Mouse (Mus musculus) liver, embryonic 16.5 days (tissue): ENCODE results near the gene Tmem175. TPM values are rescaled to one million over a fixed set of nuclear protein-coding genes. Genes with fewer than 3 reads are reported as not detected.
A peak's percentile ranks its signal among the peaks of the same experiment; 100 is the strongest.

Experiments used
- ATAC-seq: fragments of 200-750 bp; cut with Nextera tagmentation; 2 replicates; pipeline ENCODE4 v1.8.0; 2017; ENCODE audit warnings: low read depth, mild to moderate bottlenecking, moderate number of reproducible peaks, moderate library complexity
- H3K27ac ChIP-seq: fragments of 300-500 bp; sonication (generic); 2 replicates; pipeline ENCODE4 v1.5.1; 2014; ENCODE audit warnings: mild to moderate bottlenecking, low read length
- H3K27me3 ChIP-seq: fragments of 300-500 bp; sonication (generic); 2 replicates; pipeline ENCODE4 v1.6.1; 2014; ENCODE audit warnings: low read depth, low read length, mixed read lengths; ENCODE audit not compliant: control insufficient read depth, insufficient read depth
- H3K36me3 ChIP-seq: fragments of 300-500 bp; sonication (generic); 2 replicates; pipeline ENCODE4 v1.6.1; 2014; ENCODE audit warnings: mild to moderate bottlenecking; ENCODE audit not compliant: control insufficient read depth, insufficient read depth
- H3K4me1 ChIP-seq: fragments of 300-500 bp; sonication (generic); 2 replicates; pipeline ENCODE4 v1.6.1; 2014; ENCODE audit warnings: low read depth, low read length, mixed read lengths; ENCODE audit not compliant: control insufficient read depth
- H3K4me2 ChIP-seq: fragments of 300-500 bp; sonication (generic); 2 replicates; pipeline ENCODE4 v1.6.1; 2014; ENCODE audit warnings: low read depth, low read length, mixed read lengths
- H3K4me3 ChIP-seq: fragments of 300-500 bp; sonication (generic); 2 replicates; pipeline ENCODE4 v1.5.1; 2014; ENCODE audit warnings: low read depth, mild to moderate bottlenecking, low read length
- H3K9ac ChIP-seq: fragments of 300-500 bp; sonication (generic); 2 replicates; pipeline ENCODE4 v1.6.1; 2014; ENCODE audit warnings: low read depth, low read length
- H3K9me3 ChIP-seq: fragments of 300-500 bp; sonication (generic); replicated peaks from 2 replicates; pipeline ENCODE4 v1.6.1; 2016; ENCODE audit warnings: low read length; ENCODE audit not compliant: control insufficient read depth
- WGBS: fragments of 180-500 bp; shearing (Covaris S2); extraction: QIAGEN DNeasy Blood & Tissue Kit; methylation state at CpG from one replicate; pipeline ENCODE4 v1.1.7; 2014; ENCODE audit not compliant: insufficient replicate concordance; 5-methylcytosine and 5-hydroxymethylcytosine counted together
- polyA plus RNA-seq: library from polyadenylated mRNA; unstranded; fragments of >200 nt; fragmentation: Nextera tagmentation; extraction: Ambion mirVana; gene quantifications from 2 replicates; pipeline ENCODE4 v1.2.1, GENCODE M21; 2015

The Tmem175 gene
- polyA plus RNA-seq, 1 experiment from 2014 or later, result 10.8 TPM

DNA sequence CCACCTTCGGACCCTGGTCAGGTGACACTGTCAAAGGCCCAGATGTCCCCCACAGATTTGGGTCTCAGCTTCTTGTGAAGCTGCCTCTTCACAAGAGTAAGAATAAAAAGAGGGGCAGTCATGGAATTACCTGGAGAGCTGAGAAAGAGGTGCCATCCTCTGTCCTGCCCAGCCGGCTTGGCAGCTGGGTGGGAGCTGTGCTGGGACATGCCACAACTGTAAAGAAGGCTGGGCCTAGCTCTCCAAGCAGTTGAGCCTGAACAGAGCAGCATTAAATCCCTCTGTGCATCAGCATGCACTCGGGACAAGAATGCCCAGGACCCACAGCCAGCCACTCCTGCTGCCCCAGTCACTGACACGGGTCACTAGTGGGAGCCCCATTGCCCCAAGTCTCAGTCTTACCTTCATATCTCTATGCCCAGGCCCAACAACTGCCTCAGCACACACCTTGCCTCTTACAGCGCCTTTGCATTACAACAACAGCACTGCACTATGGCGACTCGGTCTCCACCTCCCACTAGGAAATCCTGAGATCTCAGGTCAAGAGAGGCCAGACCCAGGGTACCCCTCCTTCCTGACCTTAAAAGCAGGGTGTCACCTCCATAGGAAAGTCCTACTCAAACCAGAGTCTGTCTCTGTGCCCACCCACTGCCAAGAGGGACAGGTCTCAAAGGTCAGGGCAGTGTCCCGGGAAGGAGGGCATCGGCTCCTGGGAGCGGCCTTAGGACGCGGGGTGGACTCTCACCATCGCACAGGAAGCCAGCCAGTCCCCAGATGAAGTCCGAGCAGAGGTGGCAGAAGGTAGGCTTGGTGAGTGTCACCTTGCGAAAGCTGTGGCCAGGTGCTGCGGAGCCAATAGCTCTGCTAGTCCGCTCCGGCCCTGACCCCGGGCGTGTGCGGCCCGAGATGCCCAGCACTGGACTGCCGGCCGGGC lies 30.4 kb downstream of the Tmem175 start, which contains the start of gene Idua:
Idua (plus strand) TSS at position 634 of the 934 bp plus-strand sequence.
- Histone ChIP-seq H3K27ac (peak within 1 kb of the TSS; percentile 77), H3K4me1 (peaks cover 17% of the 10 kb centered on the region)
- 8% methylated on average over 24 of the region's 24 CpGs for WGBS

GRCm38 (mm10) chr5:108660632-108661268 lies 31.2 kb downstream of the Tmem175 start:
- peak overlapping the region; percentile 77 for H3K27ac ChIP-seq
- 16% methylated on average over 36 of the region's 36 CpGs for WGBS

More for the DNA sequence above, 30.4 kb downstream of the Tmem175 start, which contains the start of gene Idua:
- peak within 1 kb of the TSS; percentile 91 for H3K9ac ChIP-seq
- peak; percentile 45 for ATAC-seq
- peaks cover 2% of the 10 kb centered on the region; the same call in 1 of the 2 replicates for H3K36me3 ChIP-seq
- H3K9me3 ChIP-seq, result no peaks in the 10 kb centered on the region
- no peaks in the 10 kb centered on the region; the same call in 1 of the 2 replicates for H3K27me3 ChIP-seq
- H3K4me2 ChIP-seq, result peak within 1 kb of the TSS; percentile 94
- peak within 1 kb of the TSS; percentile 86 for H3K4me3 ChIP-seq

GRCm38 (mm10) chr5:108662772-108663171 lies 33.2 kb downstream of the Tmem175 start:
- no peak for ATAC-seq
- Histone ChIP-seq H3K9ac (no peak overlapping the region), H3K27me3 (no peaks in the 10 kb centered on the region; the same call in 1 of the 2 replicates), H3K4me2 (no peak overlapping the region), H3K4me3 (no peak overlapping the region), H3K36me3 (no peaks in the 10 kb centered on the region; the same call in 1 of the 2 replicates), H3K9me3 (no peaks in the 10 kb centered on the region), H3K4me1 (peaks cover 17% of the 10 kb centered on the region), H3K27ac (no peak overlapping the region)
- 65% methylated on average over 4 of the region's 4 CpGs for WGBS

More at GRCm38 (mm10) chr5:108660632-108661268, 31.2 kb downstream of the Tmem175 start:
- no peaks in the 10 kb centered on the region; the same call in 1 of the 2 replicates for H3K27me3 ChIP-seq
- peak overlapping the region; percentile 86 for H3K4me3 ChIP-seq
- H3K4me2 ChIP-seq, result peak overlapping the region; percentile 94
- peaks cover under 1% of the 10 kb centered on the region; the same call in 1 of the 2 replicates for H3K36me3 ChIP-seq
- no peaks in the 10 kb centered on the region for H3K9me3 ChIP-seq
- peak; percentile 99 for ATAC-seq
- H3K4me1 ChIP-seq, result peaks cover 17% of the 10 kb centered on the region
- H3K9ac ChIP-seq, result peak overlapping the region; percentile 91

GRCm38 (mm10) chr5:108665066-108665465 lies 35.5 kb downstream of the Tmem175 start:
- H3K36me3 ChIP-seq, result no peaks in the 10 kb centered on the region
- H3K4me3 ChIP-seq, result no peak overlapping the region
- ATAC-seq, result no peak
- H3K9ac ChIP-seq, result no peak overlapping the region
- no peak overlapping the region for H3K4me2 ChIP-seq
- no peak overlapping the region for H3K27ac ChIP-seq
- H3K27me3 ChIP-seq, result no peaks in the 10 kb centered on the region; the same call in 1 of the 2 replicates
- H3K9me3 ChIP-seq, result no peaks in the 10 kb centered on the region
- 27% methylated on average over 3 of the region's 3 CpGs for WGBS
- H3K4me1 ChIP-seq, result peaks cover 16% of the 10 kb centered on the region

GRCm38 (mm10) chr5:108667370-108667769 lies 37.8 kb downstream of the Tmem175 start:
- H3K9me3 ChIP-seq, result no peaks in the 10 kb centered on the region
- no peak for ATAC-seq
- no peaks in the 10 kb centered on the region; the same call in 1 of the 2 replicates for H3K27me3 ChIP-seq
- no peak overlapping the region for H3K4me2 ChIP-seq
- no peak overlapping the region for H3K4me3 ChIP-seq
- peaks cover 19% of the 10 kb centered on the region for H3K4me1 ChIP-seq
- WGBS, result 75% methylated on average over 2 of the region's 2 CpGs
- no peak overlapping the region for H3K9ac ChIP-seq
- no peak overlapping the region for H3K27ac ChIP-seq
- H3K36me3 ChIP-seq, result peaks cover 14% of the 10 kb centered on the region

DNA sequence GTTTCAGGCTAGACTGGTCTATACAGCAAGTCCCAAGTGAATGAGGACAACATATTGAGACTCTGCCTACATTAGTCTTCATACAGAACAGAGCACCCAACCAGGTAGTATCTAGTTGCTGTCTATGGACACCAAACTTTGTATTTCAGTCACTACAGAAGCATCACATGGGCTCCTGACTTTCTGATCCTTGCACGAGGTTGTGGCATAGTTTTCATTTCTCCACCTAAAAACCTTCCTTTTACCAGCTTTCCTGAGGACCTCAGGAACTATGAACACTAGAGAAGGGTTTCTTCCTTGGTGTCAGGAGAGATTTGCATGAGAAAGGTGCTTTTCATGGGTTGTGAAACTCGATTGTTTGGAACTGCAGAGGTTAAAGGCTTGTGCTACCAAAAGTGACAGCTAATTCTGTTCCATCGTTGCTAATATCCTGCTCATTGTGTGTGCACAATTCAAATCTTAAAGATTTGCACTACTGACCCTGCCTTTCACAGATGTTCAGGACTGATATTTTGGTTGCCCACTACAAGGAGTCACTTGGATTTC lies 38.9 kb downstream of the Tmem175 start:
- no peak for ATAC-seq
- peaks cover 29% of the 10 kb centered on the region for H3K4me1 ChIP-seq
- H3K27me3 ChIP-seq, result no peaks in the 10 kb centered on the region; the same call in 1 of the 2 replicates
- peak overlapping the region; percentile 62 for H3K9ac ChIP-seq
- peaks cover 15% of the 10 kb centered on the region for H3K36me3 ChIP-seq
- H3K27ac ChIP-seq, result peak overlapping the region; percentile 83
- 11% methylated on average over 3 of the region's 3 CpGs for WGBS
- H3K4me3 ChIP-seq, result peak overlapping the region; percentile 68
- peak overlapping the region; percentile 77 for H3K4me2 ChIP-seq
- H3K9me3 ChIP-seq, result no peaks in the 10 kb centered on the region

DNA sequence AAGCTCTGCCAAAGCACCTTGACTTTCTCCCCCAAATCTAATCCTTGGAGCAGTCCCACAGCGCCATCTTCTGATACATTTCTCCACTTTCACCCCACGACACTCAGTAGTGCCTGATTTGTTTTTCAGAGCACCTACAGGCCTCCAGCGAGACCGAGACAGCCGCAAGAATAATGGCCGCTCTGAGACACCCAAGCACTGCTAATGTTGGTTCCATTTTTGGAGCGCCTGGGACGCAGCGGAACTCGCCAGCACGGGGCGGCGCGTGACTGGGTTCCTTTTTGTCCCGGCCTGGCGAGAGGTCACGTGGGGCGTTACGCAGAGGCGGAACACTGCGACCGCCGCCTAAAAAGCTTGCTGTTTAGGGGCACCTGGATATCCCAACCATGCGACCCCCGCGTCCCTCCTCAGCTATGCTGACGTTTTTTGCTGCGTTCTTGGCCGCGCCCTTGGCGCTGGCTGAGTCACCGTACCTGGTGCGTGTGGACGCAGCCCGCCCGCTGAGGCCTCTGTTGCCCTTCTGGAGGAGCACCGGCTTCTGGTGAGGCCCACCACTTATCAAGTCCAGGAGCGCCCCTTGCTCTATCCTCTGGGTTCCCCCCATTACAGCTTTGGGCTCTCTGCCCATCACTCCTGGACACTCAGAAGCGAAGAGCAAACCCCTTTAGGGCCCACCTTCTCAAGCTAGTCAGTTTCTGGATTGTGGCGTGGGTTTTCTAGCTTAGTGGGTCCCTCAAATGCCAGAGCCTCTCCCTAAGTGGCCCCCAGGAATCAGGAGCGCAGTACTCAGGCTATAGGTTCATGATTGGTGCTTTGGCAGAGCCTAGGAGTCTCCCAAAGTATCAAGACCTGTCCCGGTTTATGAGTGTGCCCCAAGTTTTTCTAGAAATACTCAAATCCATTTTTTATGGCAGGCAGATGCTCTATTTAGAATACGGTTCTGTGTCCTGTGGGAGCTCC lies 39.7 kb downstream of the Tmem175 start, which contains the start of gene Dgkq:
Dgkq (minus strand) TSS at position 696 of the 960 bp plus-strand sequence.
- no peaks in the 10 kb centered on the region; the same call in 1 of the 2 replicates for H3K27me3 ChIP-seq
- H3K36me3 ChIP-seq, result peaks cover 15% of the 10 kb centered on the region
- H3K4me1 ChIP-seq, result peaks cover 36% of the 10 kb centered on the region
- H3K4me2 ChIP-seq, result peak within 1 kb of the TSS; percentile 77
- H3K9me3 ChIP-seq, result no peaks in the 10 kb centered on the region
- ATAC-seq, result peak; percentile 79
- WGBS, result 4% methylated on average over 43 of the region's 43 CpGs
- H3K9ac ChIP-seq, result peak within 1 kb of the TSS; percentile 62
- peak within 1 kb of the TSS; percentile 68 for H3K4me3 ChIP-seq
- peak within 1 kb of the TSS; percentile 83 for H3K27ac ChIP-seq

GRCm38 (mm10) chr5:108669986-108670385 lies 40.4 kb downstream of the Tmem175 start:
- Histone ChIP-seq H3K27ac (peak overlapping the region; percentile 83), H3K9me3 (no peaks in the 10 kb centered on the region)
- WGBS, result 68% methylated on average over 9 of the region's 9 CpGs

More at GRCm38 (mm10) chr5:108669986-108670385, 40.4 kb downstream of the Tmem175 start:
- Histone ChIP-seq H3K4me2 (peak overlapping the region; percentile 77), H3K36me3 (peaks cover 15% of the 10 kb centered on the region), H3K4me1 (peaks cover 39% of the 10 kb centered on the region), H3K9ac (peak overlapping the region; percentile 62), H3K4me3 (peak overlapping the region; percentile 68), H3K27me3 (no peaks in the 10 kb centered on the region; the same call in 1 of the 2 replicates)
- ATAC-seq, result no peak
